Mouse (Mus musculus) natural killer cell, adult 2 months (primary cell): Measurements from ENCODE around the gene Prl3b1.

Experiments
- DNase-seq, 2 experiments: peaks; one replicate each; pipeline ENCODE4 v3.0.0; 2022; ENCODE audit warnings: low spot score in 2 of 2

Prl3b1 gene

DNA sequence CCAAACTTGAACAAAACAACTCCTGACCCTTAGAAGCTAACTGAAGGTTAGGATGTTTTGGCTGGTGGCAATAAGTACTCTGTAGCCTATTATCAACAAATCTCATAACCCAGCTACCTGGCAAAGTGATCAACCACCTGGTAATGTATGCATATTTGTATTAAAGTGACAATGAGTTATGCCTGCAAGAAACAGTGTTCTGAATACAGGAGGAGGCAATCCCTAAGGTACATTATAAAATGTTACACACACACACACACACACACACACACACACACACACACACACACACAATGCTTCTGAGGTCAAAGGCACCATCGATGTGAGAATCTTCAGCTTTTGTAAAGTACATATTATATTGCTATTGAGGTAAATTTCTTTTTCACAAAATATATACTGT is at the start of gene Prl3b1:
Gene Prl3b1, plus strand, starts transcription at position 301 of the 400 bp plus-strand sequence.
- DNase-seq: no peak

GRCm38 (mm10) chr13:27196359-27196758 is 45.3 kb upstream of the Prl3b1 start, which contains the start of gene Prl3c1:
TSS of gene Prl3c1 (plus strand) at chr13:27196659.
- no peak for DNase-seq

GRCm38 (mm10) chr13:27259136-27259535 is 17.5 kb downstream of the Prl3b1 start, which contains the start of gene Prl3a1:
TSS of gene Prl3a1 (plus strand) at chr13:27259436.
- no peak for DNase-seq
